Mouse (Mus musculus) adrenal gland, postnatal 10 days (tissue): ENCODE data around the gene Stk32c. TPM values are rescaled to one million over a fixed set of nuclear protein-coding genes. Genes with fewer than 3 reads are reported as not detected.
A peak's percentile ranks its signal among the peaks of the same experiment; 100 is the strongest.

Source experiments
- DNase-seq: peaks from one replicate; pipeline ENCODE4 v3.0.0; 2021; ENCODE audit warnings: mixed read lengths
- total RNA-seq, 2 experiments: library from RNA; stranded (reverse); gene quantifications; 2 replicates each; pipeline ENCODE4 v1.2.3; 2021

Stk32c gene
- total RNA-seq, 2 experiments from 2014 or later, result 2.7 to 3.5 TPM

GRCm38 (mm10) chr7:139139921-139140461, 73.1 kb downstream of the Stk32c start:
- no peak for DNase-seq

DNA sequence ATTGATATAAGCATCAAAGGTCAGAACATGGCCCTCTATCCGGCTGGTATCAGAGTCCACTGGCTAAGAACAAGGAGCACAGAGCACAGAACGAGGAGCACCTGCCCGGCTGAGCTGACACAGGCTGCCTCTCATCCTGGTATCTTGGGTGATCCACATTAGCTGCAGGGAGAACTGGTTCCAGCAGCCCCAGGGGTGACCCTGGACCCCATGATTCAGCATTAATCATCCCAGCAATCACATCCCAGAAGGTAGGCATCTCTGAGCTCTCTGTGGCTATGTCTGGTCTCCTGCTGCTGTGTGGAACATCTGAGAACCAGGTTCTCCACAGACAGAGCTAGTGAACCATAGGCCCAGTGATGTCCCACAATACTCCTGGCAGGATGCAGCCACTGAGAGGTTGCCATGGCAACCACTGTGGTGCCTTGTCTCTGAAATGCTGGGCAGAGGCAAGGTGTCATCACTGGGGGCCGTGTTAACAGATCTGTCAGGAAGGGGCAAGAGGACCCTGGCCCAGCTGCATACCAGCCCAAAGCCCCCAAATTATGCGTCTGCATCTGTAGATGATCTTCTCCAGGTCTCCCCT, 76.1 kb downstream of the Stk32c start:
- DNase-seq, result peak; percentile 37

- no peak for DNase-seq
These were observed 77.9 kb downstream of the Stk32c start for GRCm38 (mm10) chr7:139135236-139135635.

GRCm38 (mm10) chr7:139133446-139133845, 79.7 kb downstream of the Stk32c start:
- peak; percentile 82 for DNase-seq

DNA sequence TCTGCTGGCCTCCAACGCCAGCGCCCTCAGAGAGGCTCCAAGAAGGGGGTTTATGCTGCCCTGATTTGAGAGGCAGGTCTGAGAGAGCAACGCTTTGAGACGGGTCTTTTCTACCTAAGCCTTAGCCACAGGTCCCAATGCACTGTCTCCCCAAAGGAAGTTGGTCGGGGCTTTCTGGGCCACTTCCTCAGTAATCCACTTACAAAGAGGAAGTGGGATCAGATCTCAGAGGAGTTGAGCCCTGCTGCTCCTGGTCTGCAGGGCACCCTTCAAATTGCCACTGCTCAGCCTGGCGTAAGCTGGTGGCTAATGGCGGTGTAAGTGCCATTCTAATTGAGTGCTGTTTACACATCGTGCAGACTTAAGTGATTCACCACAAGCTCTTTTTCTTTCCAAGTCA, 81.6 kb downstream of the Stk32c start:
- DNase-seq, result no peak

DNA sequence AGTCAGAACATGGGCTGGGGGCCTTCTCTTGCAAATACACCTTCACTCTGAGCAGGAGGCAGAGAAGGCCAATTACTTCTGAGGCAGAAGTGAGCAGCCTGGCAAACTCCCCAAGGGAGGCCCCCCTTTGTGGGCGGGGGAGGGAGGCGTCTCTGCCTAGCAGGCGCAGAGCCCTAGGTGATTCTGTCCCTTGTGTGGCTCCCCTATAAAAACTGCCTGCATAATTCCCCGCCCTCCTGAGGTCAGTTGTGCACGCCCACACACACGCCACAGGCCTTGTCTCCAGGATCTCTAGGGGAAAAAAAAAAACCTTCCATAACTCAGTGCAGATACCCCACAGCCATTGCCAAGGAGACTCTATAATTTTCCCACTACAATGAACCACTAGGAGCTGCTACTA, 82.7 kb downstream of the Stk32c start:
- no peak for DNase-seq

GRCm38 (mm10) chr7:139128994-139129393, 84.1 kb downstream of the Stk32c start:
- no peak for DNase-seq

DNA sequence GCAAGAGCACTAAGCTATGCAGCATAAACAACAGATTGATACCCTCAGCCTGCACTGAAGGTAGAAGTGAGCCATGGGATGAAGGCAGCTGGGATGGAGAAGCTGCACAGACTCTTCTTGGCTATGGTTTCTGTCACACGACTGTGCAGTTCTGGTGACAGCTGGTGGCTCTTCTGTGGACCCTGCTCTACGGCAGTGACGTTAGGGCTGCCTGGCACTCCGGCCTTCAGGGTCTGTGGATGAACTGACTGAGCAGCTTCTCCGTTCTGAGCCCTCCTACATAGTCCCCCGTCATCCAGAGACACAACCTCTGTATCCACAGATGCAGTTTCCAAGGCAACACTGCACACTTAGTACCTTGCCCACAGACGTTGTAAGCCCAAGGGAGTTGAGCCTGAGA, 86.6 kb downstream of the Stk32c start:
- DNase-seq, result no peak

- DNase-seq, result no peak
These were observed 87.2 kb downstream of the Stk32c start for GRCm38 (mm10) chr7:139125881-139126280.

- no peak for DNase-seq
These were observed 93.3 kb downstream of the Stk32c start for GRCm38 (mm10) chr7:139119775-139120153.

GRCm38 (mm10) chr7:139119152-139119774, 93.8 kb downstream of the Stk32c start:
- DNase-seq, result peak; percentile 92

GRCm38 (mm10) chr7:139107908-139108650, 105.0 kb downstream of the Stk32c start:
- DNase-seq, result peak; percentile 47

DNA sequence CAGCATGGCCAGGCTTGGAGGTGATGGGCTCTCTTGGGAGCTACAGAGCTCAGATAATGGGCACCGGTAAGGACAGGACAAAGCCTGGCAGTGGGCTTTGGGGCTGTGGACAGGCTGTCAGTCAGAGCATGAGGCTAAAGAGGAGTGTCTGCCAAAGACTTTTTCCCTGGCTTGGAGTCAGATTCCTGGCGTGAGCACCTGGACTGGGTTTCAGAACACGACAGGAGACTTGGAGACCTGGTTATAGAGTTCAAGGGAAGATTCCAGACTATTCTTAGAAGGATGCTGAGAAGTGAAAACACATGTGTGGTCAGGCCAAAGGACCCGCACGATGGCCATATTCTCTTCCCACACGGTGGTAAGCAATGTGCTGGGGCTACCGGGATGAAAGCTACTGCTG, 107.4 kb downstream of the Stk32c start:
- no peak for DNase-seq

DNA sequence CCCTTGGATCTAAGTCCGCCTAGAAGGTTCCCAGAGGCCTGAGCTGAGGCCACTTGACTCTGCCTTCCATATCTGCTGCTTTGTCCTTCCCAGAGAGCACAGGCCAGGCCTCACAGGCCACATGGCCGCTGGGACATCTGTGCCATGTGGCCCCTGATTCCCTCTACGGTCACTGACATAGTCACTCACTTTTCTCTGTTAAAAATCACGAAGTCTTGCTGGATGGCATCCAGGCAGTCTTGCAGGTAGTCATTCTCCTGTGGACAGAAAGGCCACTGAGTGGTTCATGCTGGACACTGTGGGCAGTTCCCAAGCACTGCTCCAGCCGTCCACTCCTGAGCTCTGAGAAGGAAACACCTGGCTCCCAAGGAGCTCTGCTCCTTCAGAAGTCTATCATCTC, 108.0 kb downstream of the Stk32c start:
- DNase-seq, result no peak

DNA sequence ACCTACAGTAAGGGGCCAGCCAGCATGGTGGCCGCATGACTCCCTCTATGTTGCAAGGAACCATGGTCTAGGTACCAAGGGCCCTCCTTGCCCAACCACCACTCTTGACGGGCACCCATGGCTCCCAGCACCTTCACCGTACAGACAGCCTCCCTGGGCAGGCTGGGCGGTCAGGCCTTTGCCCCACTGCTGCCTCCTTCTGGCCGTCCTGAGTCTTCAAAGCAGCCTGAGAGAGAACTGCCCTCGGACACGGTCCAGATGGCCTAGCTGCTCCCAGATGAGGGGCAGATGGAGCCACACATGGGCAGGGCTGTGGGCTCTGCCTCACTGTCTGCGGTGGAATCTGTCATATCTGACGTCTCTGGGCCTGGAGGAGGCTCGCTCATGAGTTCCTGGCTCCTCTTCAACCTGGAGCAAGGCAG, 109.1 kb downstream of the Stk32c start:
- peak; percentile 25 for DNase-seq

DNA sequence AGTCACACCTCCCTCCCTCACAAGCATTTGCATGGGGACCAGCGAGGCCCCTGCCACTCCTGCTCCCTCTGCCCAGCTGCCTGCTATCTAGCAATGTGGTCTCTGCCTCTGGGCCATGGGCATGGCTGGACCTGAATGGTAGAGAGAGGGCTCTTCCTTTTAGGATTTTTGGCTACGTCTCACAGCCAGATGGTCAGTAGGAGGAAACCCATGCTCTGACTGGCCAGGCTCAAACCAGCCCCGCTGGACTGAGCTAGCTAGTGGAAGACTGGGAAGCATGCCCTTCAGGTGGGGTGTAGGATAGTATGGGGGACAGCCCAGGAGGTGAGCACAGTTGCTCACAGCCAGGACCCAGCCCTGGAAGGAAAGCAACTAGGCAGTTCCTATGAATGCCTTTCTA, 111.3 kb downstream of the Stk32c start:
- DNase-seq, result no peak

DNA sequence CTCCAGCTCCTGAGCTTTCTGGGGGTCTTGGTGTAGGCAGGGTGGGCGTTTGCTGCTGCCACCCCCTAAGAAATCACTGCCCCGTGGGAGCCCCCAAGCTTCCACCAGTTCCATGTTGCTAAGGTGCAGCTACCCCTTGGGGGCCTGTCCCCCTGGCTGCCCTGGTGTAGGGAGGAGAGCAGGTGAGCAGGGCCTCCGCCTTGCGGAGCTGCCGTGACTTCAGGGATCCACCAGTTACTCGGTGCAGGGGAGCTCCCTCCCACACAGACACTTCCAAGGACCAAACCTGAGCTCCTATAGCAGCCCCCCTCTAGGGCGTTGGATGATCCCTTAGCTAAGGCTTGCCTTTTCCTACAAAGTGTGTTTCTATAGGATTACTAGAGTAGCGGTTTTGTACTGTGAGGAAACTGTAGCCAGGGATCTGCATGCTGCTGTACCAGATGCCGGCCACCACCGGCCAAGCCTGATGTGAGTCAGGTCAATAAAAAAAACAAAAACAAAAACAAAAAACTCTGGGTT, 111.8 kb downstream of the Stk32c start:
- no peak for DNase-seq

DNA sequence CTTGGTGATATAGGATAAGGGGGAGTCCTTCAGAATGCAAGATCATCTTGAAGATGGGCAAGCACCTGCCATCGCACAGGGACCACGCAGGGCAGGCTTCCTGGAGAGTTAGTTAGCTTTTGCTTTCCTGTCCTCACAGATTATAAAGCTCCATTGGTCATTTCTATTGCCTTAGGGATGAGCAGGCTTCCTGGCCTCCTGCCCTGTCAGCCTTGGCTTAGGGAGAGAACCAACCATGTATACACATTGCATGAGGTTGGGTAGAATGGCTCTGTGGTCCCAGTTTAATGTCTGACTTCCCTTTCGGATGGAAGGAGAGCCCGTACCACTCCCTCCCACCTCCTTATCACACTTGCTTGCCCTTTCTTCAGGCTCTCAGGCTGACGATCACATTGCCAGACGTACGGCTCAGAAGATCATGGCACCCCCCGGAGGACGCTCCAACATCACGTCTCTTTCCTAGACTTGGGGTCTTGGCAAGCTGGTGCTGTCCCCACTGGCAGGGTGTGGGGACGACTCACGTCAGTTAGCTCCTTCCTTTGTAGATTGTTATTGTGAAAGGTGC, 112.5 kb downstream of the Stk32c start:
- DNase-seq, result no peak

DNA sequence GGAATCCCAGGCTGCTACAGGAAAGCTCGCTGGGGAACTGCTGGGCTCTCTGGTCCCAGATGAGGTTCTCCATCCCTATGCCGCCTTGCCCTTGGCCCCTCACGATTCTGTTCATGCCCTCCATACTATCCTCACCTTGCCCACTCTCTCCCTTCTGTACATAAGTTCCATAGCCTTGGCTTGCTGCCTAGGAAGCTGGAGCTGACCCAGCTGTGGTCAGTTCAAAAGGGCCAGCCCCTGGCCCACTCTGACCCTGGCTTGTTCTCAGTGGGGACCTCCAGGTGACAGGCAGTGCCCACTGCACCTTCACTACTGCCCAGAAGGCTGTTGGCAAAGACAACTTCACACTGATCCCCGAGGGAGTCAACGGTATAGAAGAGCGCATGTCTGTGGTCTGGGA, 116.7 kb downstream of the Stk32c start:
- DNase-seq, result no peak

DNA sequence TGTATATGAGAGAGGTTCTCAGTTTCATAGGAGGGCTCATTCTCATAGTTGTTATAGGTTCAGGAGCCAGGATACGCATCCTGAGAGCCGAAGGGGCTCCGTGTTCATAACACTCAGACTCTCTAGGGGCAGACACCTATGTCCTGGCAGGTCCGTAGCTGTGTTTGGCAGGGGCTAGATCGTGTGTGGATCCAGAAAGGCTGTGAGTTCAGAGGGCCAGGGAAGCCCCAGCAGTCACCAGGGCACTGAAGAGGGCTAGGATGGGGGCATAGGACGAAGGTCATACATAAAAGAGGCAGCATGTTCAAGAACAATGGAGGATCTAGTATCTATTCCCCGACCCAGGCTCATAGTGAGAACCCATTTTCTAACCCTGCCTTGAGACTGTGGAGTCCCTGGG, 117.8 kb downstream of the Stk32c start:
- no peak for DNase-seq

GRCm38 (mm10) chr7:139094761-139095160, 118.3 kb downstream of the Stk32c start:
- no peak for DNase-seq

DNA sequence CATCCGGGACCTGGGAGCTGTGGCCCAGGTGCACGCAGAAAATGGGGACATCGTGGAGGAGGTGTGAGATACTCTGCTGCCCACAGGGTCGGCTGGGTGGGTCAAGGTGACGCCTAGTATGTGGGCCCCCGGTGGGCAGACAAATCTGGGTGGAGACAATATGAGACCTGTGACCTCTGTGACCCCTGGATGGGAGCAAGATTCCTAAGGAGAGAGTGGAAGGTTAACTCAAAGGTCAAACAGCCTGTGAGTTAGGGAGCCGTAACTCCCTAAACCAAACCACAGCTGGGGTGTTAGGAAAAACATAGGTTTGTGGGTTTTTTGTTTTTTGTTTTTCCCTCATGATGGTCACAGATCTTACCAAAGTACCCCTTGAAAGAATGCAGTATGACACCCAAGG, 119.3 kb downstream of the Stk32c start:
- no peak for DNase-seq

DNA sequence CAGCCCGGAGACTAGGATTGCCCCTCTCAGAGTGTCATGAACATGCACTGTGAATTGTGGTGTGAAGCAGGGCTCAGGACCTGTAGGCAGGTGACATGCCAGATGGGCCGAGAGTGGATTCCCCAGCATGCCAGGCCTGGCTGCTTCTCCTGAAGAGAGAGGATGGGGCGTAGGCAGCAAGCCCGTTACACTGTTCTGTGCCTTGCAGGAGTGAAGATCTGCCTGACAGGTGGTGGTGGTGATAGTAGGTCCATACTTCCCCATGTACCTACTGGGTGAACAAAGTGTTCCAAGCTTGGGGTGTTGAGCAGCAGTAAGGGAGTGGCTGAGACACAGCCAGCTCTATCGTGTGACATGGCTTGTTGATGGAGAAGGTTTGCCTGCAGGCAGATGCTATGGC, 120.0 kb downstream of the Stk32c start:
- no peak for DNase-seq
